Mouse (Mus musculus): ENCODE measurements at regions not wholly inside any gene's neighbourhood (a gene's known extent, or its start where the extent isn't known, plus 50 kb on each side); places are given as distances from the start of the nearest gene placed in this dataset.

GRCm38 (mm10) chr8:128065127-128065526 lies 293.3 kb upstream of the Nrp1 start:
- TF ChIP-seq CTCF (IDR thresholded peaks at IDR 0.05; ENCODE audit: extremely low read depth, insufficient read depth, low read length) = no peak
- TF ChIP-seq POLR2A (IDR thresholded peaks at IDR 0.05; ENCODE audit: extremely low read depth, insufficient read depth, low read length) = no peak

Data from cortical plate, adult 2 months (tissue).